Mouse (Mus musculus) embryonic facial prominence, embryonic 11.5 days (tissue): Measurements from ENCODE around the gene Atp8b5. TPM values are rescaled to one million over a fixed set of nuclear protein-coding genes. Genes with fewer than 3 reads are reported as not detected.
A peak's percentile ranks its signal among the peaks of the same experiment; 100 is the strongest.

Experiments
- ATAC-seq: fragments of 200-750 bp; cut with Nextera tagmentation; replicated peaks from 2 replicates; pipeline ENCODE4 v1.8.0; 2017; ENCODE audit warnings: low read depth; ENCODE audit not compliant: insufficient number of reproducible peaks, low FRiP score, low TSS enrichment
- DNase-seq: peaks from one replicate; pipeline ENCODE4 v3.0.0-alpha.2; 2015; ENCODE audit warnings: low spot score
- H3K27ac ChIP-seq: fragments of 300-500 bp; sonication (generic); replicated peaks from 2 replicates; pipeline ENCODE4 v1.5.1; 2014; ENCODE audit warnings: mild to moderate bottlenecking, low read depth, low read length, control low read depth
- H3K27me3 ChIP-seq: fragments of 300-500 bp; sonication (generic); 2 replicates; pipeline ENCODE4 v1.6.1; 2014; ENCODE audit warnings: mild to moderate bottlenecking, low read length, moderate library complexity, mixed read lengths; ENCODE audit not compliant: control insufficient read depth, insufficient read depth
- H3K36me3 ChIP-seq: fragments of 300-500 bp; sonication (generic); replicated peaks from 2 replicates; pipeline ENCODE4 v1.6.1; 2014; ENCODE audit warnings: low read depth, mild to moderate bottlenecking, low read length, moderate library complexity, mixed read lengths; ENCODE audit not compliant: control insufficient read depth, insufficient read depth
- H3K4me1 ChIP-seq: fragments of 300-500 bp; sonication (generic); 2 replicates; pipeline ENCODE4 v1.6.1; 2014; ENCODE audit warnings: low read length, mixed read lengths; ENCODE audit not compliant: control insufficient read depth, insufficient read depth
- H3K4me2 ChIP-seq: fragments of 300-500 bp; sonication (generic); 2 replicates; pipeline ENCODE4 v1.6.1; 2014; ENCODE audit warnings: low read depth, mild to moderate bottlenecking, control low read depth, low read length, moderate library complexity
- H3K4me3 ChIP-seq: fragments of 300-500 bp; sonication (generic); 2 replicates; pipeline ENCODE4 v1.5.1; 2014; ENCODE audit warnings: low read depth, low read length, control low read depth
- H3K9ac ChIP-seq: fragments of 300-500 bp; sonication (generic); replicated peaks from 2 replicates; pipeline ENCODE4 v1.6.1; 2014; ENCODE audit warnings: mild to moderate bottlenecking, control low read depth, low read length
- H3K9me3 ChIP-seq: fragments of 300-500 bp; sonication (generic); replicated peaks from 2 replicates; pipeline ENCODE4 v1.6.1; 2016; ENCODE audit warnings: mild to moderate bottlenecking, low read length, inconsistent platforms, mixed read lengths; ENCODE audit not compliant: control insufficient read depth
- WGBS: fragments of 180-500 bp; shearing (Covaris S2); extraction: QIAGEN DNeasy Blood & Tissue Kit; methylation state at CpG from one replicate; pipeline ENCODE4 v1.1.7; 2014; 5-methylcytosine and 5-hydroxymethylcytosine counted together
- polyA plus RNA-seq: library from polyadenylated mRNA; unstranded; fragments of >200 nt; fragmentation: Nextera tagmentation; extraction: Ambion mirVana; gene quantifications from 2 replicates; pipeline ENCODE4 v1.2.1, GENCODE M21; 2014

Atp8b5 gene
- polyA plus RNA-seq, 1 experiment from 2014 or later = 0.58 TPM

DNA sequence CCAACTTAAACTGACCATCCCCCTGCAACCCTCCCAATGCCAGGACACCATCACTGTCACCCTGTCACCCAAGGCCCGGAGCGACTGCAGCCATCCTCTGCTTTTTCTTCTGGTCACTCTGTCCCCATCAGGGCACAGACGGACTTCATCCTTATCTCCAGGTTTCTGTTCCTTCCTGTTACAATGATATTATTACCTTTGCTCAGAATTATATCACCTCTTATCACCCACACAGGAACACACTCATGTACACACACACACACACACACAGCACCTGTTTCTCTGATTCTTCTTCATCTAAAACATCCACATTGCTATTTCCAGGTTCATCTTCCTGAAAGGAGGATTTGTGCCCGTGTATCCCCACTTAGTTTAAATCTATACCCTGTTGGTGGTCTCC is 107.3 kb downstream of the Atp8b5 start:
- no peaks in the 10 kb centered on the region for H3K27me3 ChIP-seq
- no peak for ATAC-seq
- 77% methylated on average over 4 of the region's 4 CpGs for WGBS

DNA sequence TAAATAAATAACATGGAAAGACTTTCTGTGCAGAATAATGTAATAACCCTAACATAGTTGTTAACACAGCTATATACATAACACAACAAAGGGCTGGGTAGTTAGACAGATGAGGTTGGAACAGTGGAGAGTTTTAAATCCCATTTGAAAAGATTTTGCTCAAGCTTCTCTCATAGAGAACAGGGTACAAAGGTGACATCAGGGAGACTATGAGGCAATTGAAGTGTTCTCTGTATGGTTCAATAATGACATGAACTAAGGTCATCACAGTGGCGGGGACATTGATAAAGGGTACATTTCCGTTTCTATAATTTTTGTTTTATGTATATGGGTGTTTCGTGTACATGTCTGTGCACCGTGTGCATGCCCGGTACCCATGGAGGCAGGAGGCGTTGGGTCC is 112.6 kb downstream of the Atp8b5 start:
- Histone ChIP-seq H3K9ac (no peak overlapping the region), H3K36me3 (no peaks in the 10 kb centered on the region), H3K4me3 (no peak overlapping the region), H3K4me1 (no peaks in the 10 kb centered on the region; the same call in 1 of the 2 replicates), H3K27me3 (peaks cover 8% of the 10 kb centered on the region), H3K4me2 (no peak overlapping the region), H3K27ac (no peak overlapping the region), H3K9me3 (no peaks in the 10 kb centered on the region)
- no peak for DNase-seq
- 91% methylated on average over 6 of the region's 6 CpGs for WGBS
- no peak for ATAC-seq

More for the DNA sequence above, 107.3 kb downstream of the Atp8b5 start:
- no peak for DNase-seq
- Histone ChIP-seq H3K4me2 (no peak overlapping the region), H3K27ac (no peak overlapping the region), H3K4me1 (no peaks in the 10 kb centered on the region), H3K4me3 (no peak overlapping the region), H3K9ac (no peak overlapping the region), H3K9me3 (no peaks in the 10 kb centered on the region), H3K36me3 (no peaks in the 10 kb centered on the region)

DNA sequence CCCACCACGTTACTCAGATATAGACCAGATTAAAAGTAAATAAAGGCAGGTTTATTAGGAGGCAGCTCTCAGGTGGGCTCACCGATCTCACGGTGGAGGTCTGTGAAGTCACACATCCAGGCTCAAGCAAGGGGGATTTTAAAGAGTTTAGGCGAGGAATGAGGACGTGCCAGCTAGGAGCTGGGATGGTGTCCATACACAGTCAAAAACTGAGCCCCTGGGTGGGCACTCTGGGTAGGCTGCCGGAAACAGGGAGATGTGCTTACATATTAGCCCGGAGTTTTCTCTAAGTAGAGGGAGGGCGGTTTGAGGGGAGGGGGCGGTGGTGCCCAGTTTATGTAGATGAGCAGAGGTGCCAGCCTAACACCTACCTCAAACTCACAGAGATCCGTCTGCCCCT is 114.0 kb downstream of the Atp8b5 start:
- no peak; the same call in 1 of the 2 replicates for ATAC-seq
- no peak overlapping the region for H3K4me3 ChIP-seq
- H3K27me3 ChIP-seq = peaks cover 8% of the 10 kb centered on the region
- 54% methylated on average over 10 of the region's 10 CpGs for whole genome bisulfite sequencing
- H3K9ac ChIP-seq = no peak overlapping the region; the same call in 1 of the 2 replicates
- no peaks in the 10 kb centered on the region for H3K36me3 ChIP-seq
- H3K9me3 ChIP-seq = no peaks in the 10 kb centered on the region
- no peak overlapping the region for H3K27ac ChIP-seq
- DNase-seq = no peak
- no peaks in the 10 kb centered on the region; the same call in 1 of the 2 replicates for H3K4me1 ChIP-seq
- H3K4me2 ChIP-seq = peak overlapping the region; percentile 88

DNA sequence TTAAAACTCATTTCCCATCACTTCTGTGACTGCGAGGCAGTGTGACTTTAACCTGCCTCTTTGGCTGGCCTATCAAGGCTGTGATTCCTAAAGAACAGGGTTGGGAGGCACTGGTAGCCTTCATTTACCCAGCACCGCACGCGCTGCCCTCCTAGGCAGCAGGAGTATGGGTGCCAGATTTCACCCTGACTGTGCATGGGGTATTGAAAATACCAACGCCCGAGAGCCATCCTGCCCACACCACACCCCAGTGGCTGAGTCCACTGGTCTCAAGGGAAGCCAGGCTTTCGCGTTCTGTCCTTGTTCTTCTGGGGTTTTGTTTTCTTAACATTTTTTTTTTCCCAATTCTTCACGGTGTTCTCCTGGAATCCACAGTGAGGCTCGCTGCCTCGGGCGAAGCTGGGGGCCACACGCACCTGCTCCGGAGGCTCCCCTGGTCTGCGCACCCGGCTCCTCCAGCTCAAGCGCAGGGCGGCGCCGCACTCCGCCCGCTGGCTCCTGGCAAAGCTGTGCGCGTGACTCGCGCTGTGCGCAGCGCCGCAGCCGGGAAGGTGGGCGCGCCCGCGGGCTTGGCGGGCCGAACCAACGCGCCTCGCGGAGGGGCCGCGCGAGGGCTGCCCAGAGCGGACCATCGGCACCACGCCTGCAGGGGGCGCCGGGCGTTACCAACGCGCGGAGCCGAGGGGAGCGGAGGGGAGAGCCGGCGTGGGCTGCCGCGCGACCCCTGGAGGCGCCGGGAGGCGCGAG is 114.6 kb downstream of the Atp8b5 start, which contains the start of gene Rusc2:
Gene Rusc2 (plus strand): TSS at position 572 of the 747 bp plus-strand sequence.
- Histone ChIP-seq H3K27ac (no peak within 1 kb of the TSS), H3K36me3 (no peaks in the 10 kb centered on the region), H3K4me2 (peak within 1 kb of the TSS; percentile 88), H3K9ac (peak within 1 kb of the TSS; percentile 75), H3K4me3 (peak within 1 kb of the TSS; percentile 59), H3K4me1 (no peaks in the 10 kb centered on the region; the same call in 1 of the 2 replicates), H3K27me3 (peaks cover 8% of the 10 kb centered on the region), H3K9me3 (no peaks in the 10 kb centered on the region)
- DNase-seq (peak; percentile 89), ATAC-seq (peak; percentile 93)
- WGBS = 2% methylated on average over 54 of the region's 63 CpGs

DNA sequence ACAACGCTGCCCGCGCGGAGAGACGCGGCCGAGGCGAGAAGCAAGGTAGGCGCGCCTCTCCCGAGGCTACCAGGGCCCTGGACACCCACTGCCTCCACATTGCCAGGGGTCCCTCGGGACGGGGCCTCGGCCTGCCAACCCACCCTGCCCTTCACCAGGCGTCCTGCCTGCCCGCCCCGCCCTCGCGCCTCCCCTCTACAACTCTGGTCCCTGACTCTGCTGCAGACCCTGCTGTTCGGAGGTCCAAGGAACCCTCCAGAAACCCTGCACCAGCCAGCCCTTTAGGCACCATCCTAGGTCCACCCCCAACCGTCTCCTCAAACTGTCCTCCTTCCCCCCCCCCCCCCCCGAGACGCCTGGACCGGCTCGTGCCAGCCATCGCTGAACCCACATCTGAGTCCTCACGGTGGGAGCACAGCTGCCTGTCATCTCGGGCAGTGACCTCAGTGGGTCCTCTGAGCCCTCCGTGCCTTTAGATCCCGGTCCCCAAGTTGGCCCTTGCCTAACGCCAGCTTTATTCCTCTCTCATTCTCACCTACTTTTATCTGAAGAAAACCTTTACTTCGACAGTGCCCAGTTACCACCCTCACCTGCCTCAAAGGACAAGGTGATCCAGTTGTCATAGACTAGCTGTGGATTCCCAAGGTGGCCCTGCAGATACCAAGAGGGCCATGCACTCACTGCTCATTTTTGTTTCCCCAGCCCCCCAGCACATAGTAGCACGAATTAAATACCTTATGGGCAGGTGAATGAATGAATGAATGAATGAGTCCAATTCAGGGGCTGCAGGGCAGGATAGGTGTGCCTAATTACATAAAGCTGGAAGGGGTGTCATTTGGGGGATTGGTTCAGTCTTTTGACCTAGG is 115.4 kb downstream of the Atp8b5 start:
- no peaks in the 10 kb centered on the region; the same call in 1 of the 2 replicates for H3K4me1 ChIP-seq
- no peak overlapping the region for H3K27ac ChIP-seq
- 9% methylated on average over 23 of the region's 33 CpGs for WGBS

DNA sequence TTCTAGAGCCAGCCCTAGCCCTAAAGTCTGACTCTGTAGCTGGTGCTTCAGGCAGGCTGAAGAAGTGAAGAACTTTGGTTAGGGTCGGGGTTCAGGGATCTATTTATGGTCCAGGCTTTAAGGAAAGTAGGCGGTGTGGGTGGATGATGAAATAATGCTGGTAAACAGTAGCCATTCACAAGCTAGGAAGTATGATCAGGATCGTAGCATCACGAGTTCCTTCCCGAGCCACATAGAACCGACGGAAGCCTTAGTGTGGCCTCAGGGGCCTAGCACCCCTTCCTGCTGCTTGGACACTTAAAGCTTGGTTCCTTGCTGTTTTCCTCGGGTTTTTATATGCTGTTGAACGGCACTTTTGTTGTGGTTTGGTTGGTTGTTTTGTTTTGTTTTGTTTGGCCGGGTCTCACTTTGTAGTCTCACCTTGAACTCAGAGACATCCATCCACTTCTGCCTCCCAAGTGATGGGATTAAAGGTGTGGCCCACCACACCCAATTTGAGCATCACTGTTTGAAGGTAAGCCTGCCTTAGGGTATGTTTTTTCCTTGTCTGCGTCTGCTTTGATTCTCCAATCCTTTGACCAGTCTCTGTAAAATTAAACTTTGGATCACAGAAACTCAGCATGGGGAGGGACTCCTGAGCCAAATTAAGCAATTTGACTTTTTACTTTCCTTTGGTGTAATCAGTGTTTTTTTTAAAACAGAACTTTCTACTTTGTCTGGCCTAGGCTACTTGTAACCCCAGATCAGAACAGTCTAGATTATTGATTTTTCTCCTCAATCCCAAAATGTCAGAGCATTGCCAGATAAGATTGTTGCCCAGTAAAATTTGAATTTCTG is 116.5 kb downstream of the Atp8b5 start:
- Histone ChIP-seq H3K4me2 (no peak overlapping the region), H3K27ac (no peak overlapping the region), H3K4me1 (no peaks in the 10 kb centered on the region; the same call in 1 of the 2 replicates), H3K36me3 (no peaks in the 10 kb centered on the region), H3K27me3 (peaks cover 8% of the 10 kb centered on the region), H3K9me3 (no peaks in the 10 kb centered on the region), H3K9ac (no peak overlapping the region), H3K4me3 (no peak overlapping the region)
- ATAC-seq (no peak), DNase-seq (no peak)
- 66% methylated on average over 11 of the region's 11 CpGs for WGBS

More for the DNA sequence above, 115.4 kb downstream of the Atp8b5 start:
- ATAC-seq = peak; percentile 79
- Histone ChIP-seq H3K4me2 (peak overlapping the region; percentile 88), H3K36me3 (no peaks in the 10 kb centered on the region), H3K9ac (peak overlapping the region; percentile 75), H3K27me3 (peaks cover 8% of the 10 kb centered on the region), H3K4me3 (peak overlapping the region; percentile 59), H3K9me3 (no peaks in the 10 kb centered on the region)
- no peak for DNase-seq

DNA sequence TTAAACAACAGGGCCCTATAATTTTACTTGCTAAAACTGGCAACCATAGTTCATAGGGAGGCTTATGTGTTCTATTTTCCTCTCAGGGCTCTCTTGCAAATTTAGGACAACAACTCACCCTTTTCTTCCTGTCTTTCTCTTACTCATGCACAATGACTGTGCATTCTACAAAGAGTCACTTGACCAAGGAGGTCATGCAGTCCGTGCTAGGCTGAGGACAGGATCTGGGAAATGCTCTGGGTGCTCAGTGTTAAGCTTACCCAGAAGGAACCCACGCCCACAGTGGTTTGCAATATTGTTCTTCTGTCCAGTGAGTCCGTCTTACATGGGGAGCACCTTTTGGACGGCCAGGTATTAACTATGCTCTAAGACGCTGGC is 117.1 kb downstream of the Atp8b5 start:
- Histone ChIP-seq H3K9me3 (no peaks in the 10 kb centered on the region), H3K27ac (no peak overlapping the region), H3K9ac (no peak overlapping the region), H3K36me3 (no peaks in the 10 kb centered on the region), H3K4me1 (no peaks in the 10 kb centered on the region; the same call in 1 of the 2 replicates), H3K4me2 (no peak overlapping the region), H3K4me3 (no peak overlapping the region), H3K27me3 (peaks cover 8% of the 10 kb centered on the region)
- no peak for DNase-seq
- no peak for ATAC-seq
- WGBS = 80% methylated on average over 5 of the region's 5 CpGs
